Mouse (Mus musculus): ENCODE data around the gene Naa50. TPM values are rescaled to one million over a fixed set of nuclear protein-coding genes. Genes with fewer than 3 reads are reported as not detected.

Naa50 gene
- total RNA-seq, 2 experiments from 2014 or later: 64.2 to 65.7 TPM

- peak; percentile 45 to 74 for DNase-seq (ENCODE audit: low spot score in 2 of 2)
Measured at GRCm38 (mm10) chr16:44140186-44140787, 657 bp downstream of the Naa50 start.

GRCm38 (mm10) chr16:44141483-44141882 is 1.9 kb downstream of the Naa50 start:
- no peak for DNase-seq (ENCODE audit: low spot score in 2 of 2)

GRCm38 (mm10) chr16:44149002-44149767 is 9.6 kb downstream of the Naa50 start:
- DNase-seq (ENCODE audit: low spot score in 2 of 2): no peak

- no peak for DNase-seq (ENCODE audit: low spot score in 2 of 2)
Measured at GRCm38 (mm10) chr16:44154497-44155057, 14.9 kb downstream of the Naa50 start.

- no peak for DNase-seq (ENCODE audit: low spot score in 2 of 2)
Measured at GRCm38 (mm10) chr16:44159325-44159724, 19.7 kb downstream of the Naa50 start.

- no peak for DNase-seq (ENCODE audit: low spot score in 2 of 2)
Measured at GRCm38 (mm10) chr16:44163831-44164230, 24.2 kb downstream of the Naa50 start.

GRCm38 (mm10) chr16:44165182-44165581 is 25.6 kb downstream of the Naa50 start:
- DNase-seq (ENCODE audit: low spot score in 2 of 2): no peak

GRCm38 (mm10) chr16:44168990-44169389 is 29.4 kb downstream of the Naa50 start:
- DNase-seq (ENCODE audit: low spot score in 2 of 2): no peak

GRCm38 (mm10) chr16:44172297-44173154 is 32.9 kb downstream of the Naa50 start:
- DNase-seq (ENCODE audit: low spot score in 2 of 2): peak; percentile 99

- peak; percentile 37 to 58 for DNase-seq (ENCODE audit: low spot score in 2 of 2)
Measured at GRCm38 (mm10) chr16:44173155-44173941, 33.7 kb downstream of the Naa50 start, which contains the start of gene Usf3. Usf3 (plus strand) TSS chr16:44173246.

- no peak for DNase-seq (ENCODE audit: low spot score in 2 of 2)
Measured at GRCm38 (mm10) chr16:44173966-44174530, 34.4 kb downstream of the Naa50 start.

- no peak for DNase-seq (ENCODE audit: low spot score in 2 of 2)
Measured at GRCm38 (mm10) chr16:44175001-44175400, 35.4 kb downstream of the Naa50 start.

GRCm38 (mm10) chr16:44176511-44176910 is 36.9 kb downstream of the Naa50 start:
- no peak for DNase-seq (ENCODE audit: low spot score in 2 of 2)

GRCm38 (mm10) chr16:44178555-44178954 is 38.9 kb downstream of the Naa50 start:
- no peak for DNase-seq (ENCODE audit: low spot score in 2 of 2)

- no peak for DNase-seq (ENCODE audit: low spot score in 2 of 2)
Measured at GRCm38 (mm10) chr16:44182597-44182996, 43.0 kb downstream of the Naa50 start.

GRCm38 (mm10) chr16:44184769-44185168 is 45.1 kb downstream of the Naa50 start:
- DNase-seq (ENCODE audit: low spot score in 2 of 2): no peak

GRCm38 (mm10) chr16:44187172-44187571 is 47.5 kb downstream of the Naa50 start:
- DNase-seq (ENCODE audit: low spot score in 2 of 2): no peak

GRCm38 (mm10) chr16:44188766-44189165 is 49.1 kb downstream of the Naa50 start:
- no peak for DNase-seq (ENCODE audit: low spot score in 2 of 2)

GRCm38 (mm10) chr16:44190032-44190431 is 50.4 kb downstream of the Naa50 start:
- DNase-seq (ENCODE audit: low spot score in 2 of 2): no peak

GRCm38 (mm10) chr16:44190968-44191367 is 51.3 kb downstream of the Naa50 start:
- DNase-seq (ENCODE audit: low spot score in 2 of 2): no peak

Measured in layer of hippocampus, adult 18-20 months (tissue).